Mouse (Mus musculus) C2C12 (cell line): Measurements from ENCODE around the gene Prkci.

Source experiments
- MAX ChIP-seq: IDR thresholded peaks from one replicate; pipeline ENCODE4 v1.6.1; 2011; ENCODE audit warnings: mild to moderate bottlenecking, control low read depth
- MYOD1 ChIP-seq: IDR thresholded peaks from one replicate; pipeline ENCODE4 v1.6.1; 2011; ENCODE audit warnings: low read depth; ENCODE audit not compliant: control insufficient read depth, insufficient read length
- USF1 ChIP-seq: IDR thresholded peaks from one replicate; pipeline ENCODE4 v1.6.1; 2011; ENCODE audit warnings: low read depth, mild to moderate bottlenecking, control low read depth, moderate library complexity

DNA sequence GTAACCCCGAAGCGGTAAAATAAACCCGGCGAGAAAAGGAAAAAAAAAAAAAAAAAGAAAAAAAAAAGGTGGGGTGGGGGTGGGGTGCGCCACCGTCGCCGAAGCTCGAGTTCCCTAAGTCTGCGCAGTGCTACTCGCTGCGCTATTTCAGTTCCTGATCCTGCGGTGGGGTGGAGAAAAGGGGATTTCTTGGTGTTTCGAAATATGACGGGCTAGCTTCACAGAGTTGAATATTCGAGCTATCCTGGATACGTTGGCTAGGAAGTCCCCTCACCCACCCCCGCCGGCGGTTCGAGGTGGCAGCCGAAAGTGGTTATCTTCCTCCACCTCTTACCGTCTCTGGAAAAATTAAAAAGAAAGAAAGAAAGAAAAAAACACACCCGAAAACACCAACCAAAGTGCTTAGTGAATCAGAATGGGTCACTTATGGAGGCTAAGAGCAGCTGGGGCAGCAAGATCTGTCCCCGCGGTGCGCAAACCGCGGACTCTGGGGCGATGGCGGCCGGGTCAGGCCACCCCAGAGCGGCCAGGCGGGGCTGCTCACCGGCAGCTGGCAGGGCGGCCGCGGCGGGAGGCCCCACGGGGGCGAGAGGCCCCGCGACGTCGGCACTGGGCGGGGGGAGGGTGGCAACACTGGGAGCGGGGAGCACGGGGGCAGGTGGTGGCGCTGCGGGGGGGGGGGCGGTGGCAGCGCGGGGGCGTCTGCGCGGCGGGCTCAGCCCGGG, 98.2 kb downstream of the Prkci start:
- TF ChIP-seq MYOD1: peak; percentile 30
- no peak for TF ChIP-seq MAX
- TF ChIP-seq USF1: no peak
